Mouse (Mus musculus): ENCODE results near the gene Cldn34c1. TPM values are rescaled to one million over a fixed set of nuclear protein-coding genes. Genes with fewer than 3 reads are reported as not detected.

The Cldn34c1 gene
- polyA plus RNA-seq (2015; fragmentation: Illumina TruSeq; extraction: RNeasy Lipid Tissue Mini Kit (QIAGEN cat#74804); ENCODE audit: insufficient read depth, low read depth, low replicate concordance): 0.55 TPM

DNA sequence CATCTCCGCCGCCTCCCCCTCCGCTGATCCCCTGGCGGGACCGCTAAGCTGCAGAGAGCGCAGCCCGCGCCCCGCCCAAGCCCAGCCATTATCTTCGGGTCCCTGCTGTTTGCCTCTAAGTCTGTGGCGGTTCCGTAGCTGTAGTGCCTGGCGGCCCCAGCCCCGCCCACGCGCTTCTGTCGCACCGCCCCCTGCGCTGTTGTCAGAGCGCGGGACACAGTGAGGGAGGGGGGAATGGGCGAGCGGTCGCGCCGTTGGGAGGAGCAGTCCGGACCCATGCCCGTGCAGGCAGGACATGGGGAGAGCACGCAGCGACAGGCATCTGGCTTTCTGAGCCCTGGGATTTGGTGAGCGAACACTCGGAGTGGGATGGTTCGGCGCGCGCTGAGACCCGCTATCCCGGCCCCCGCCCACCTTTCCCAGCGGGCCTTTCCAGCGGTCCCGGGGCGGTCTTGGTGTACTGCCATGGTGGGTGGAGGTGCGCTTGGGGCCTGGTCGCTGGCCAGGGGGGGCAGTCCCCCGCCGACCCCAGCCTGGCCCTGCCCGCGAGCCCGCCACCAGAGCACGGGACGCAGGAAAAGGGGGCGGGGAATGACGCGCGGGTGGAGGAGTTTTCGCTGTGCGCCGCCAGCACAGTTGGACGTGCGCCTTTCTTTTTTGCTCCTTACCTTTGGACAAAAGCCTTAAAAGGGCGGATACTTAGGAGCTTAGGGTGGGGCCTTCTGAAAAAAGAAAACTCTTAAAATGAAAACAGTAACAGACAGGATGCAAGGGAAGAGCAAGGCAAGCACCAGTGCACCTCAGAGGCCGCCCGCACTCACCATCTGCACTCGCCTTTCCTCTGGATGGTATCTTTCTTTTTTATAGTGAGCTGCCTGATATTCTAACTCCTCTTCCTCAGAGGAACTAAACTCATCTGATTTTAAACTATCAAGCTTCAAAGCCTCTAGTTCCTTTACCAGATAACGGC lies at the start of gene Cldn34c1:
Gene Cldn34c1 (plus strand): TSS at position 205 of the 970 bp plus-strand sequence.

GRCm38 (mm10) chrX:123222381-123222780 lies 119.1 kb downstream of the Cldn34c1 start, which contains the start of gene Srsx:
Srsx (minus strand) TSS chrX:123222481.

Other genes starting within 250 kb of the Cldn34c1 start
- gene Gm17521, start 73.8 kb upstream of the Cldn34c1 start, polyA plus RNA-seq (2015; fragmentation: Illumina TruSeq; extraction: RNeasy Lipid Tissue Mini Kit (QIAGEN cat#74804); ENCODE audit: insufficient read depth, low read depth, low replicate concordance): not detected
- not detected for gene Srsx, start 119.0 kb downstream of the Cldn34c1 start, polyA plus RNA-seq (2015; fragmentation: Illumina TruSeq; extraction: RNeasy Lipid Tissue Mini Kit (QIAGEN cat#74804); ENCODE audit: insufficient read depth, low read depth, low replicate concordance)
- gene Gm17577, start 143.4 kb downstream of the Cldn34c1 start, polyA plus RNA-seq (2015; fragmentation: Illumina TruSeq; extraction: RNeasy Lipid Tissue Mini Kit (QIAGEN cat#74804); ENCODE audit: insufficient read depth, low read depth, low replicate concordance): not detected